Mouse (Mus musculus): ENCODE measurements at regions not wholly inside any gene's neighbourhood (a gene's known extent, or its start where the extent isn't known, plus 50 kb on each side); places are given as distances from the start of the nearest gene placed in this dataset.
"Not testable (repeated sequence)": the region's sequence is repeated elsewhere in the genome, so short reads cannot be mapped to it uniquely, and the experiment has no call there.

- peak; percentile 77 for DNase-seq
Measured at GRCm38 (mm10) chr10:110840864-110841263, 78.7 kb upstream of the Csrp2 start.

- no peak for DNase-seq
Measured at GRCm38 (mm10) chr10:110841670-110842069, 77.9 kb upstream of the Csrp2 start.

- DNase-seq = not testable (repeated sequence)
Measured at GRCm38 (mm10) chr10:110854663-110855163, 64.9 kb upstream of the Csrp2 start.

- DNase-seq = not testable (repeated sequence)
Measured at GRCm38 (mm10) chr10:110855645-110856383, 63.8 kb upstream of the Csrp2 start.

- no peak for DNase-seq
Measured at GRCm38 (mm10) chr10:110857320-110858097, 62.1 kb upstream of the Csrp2 start.

GRCm38 (mm10) chr10:110858098-110858360 lies 61.6 kb upstream of the Csrp2 start:
- no peak for DNase-seq

GRCm38 (mm10) chr10:110858407-110858920 lies 61.1 kb upstream of the Csrp2 start:
- DNase-seq = no peak

- DNase-seq = no peak
Measured at GRCm38 (mm10) chr10:110859307-110859706, 60.3 kb upstream of the Csrp2 start.
